Mouse (Mus musculus): ENCODE measurements at regions not wholly inside any gene's neighbourhood (a gene's known extent, or its start where the extent isn't known, plus 50 kb on each side); places are given as distances from the start of the nearest gene placed in this dataset.

GRCm38 (mm10) chr3:117265790-117266189 is 94.9 kb downstream of the Plppr4 start:
- no peaks in the 10 kb centered on the region for H3K9me3 ChIP-seq (ENCODE audit: control insufficient read depth, low read length)
- H3K9ac ChIP-seq (ENCODE audit: low read depth, low read length) = no peak overlapping the region
- 87% methylated on average over 9 of the region's 9 CpGs for WGBS
- H3K4me1 ChIP-seq (ENCODE audit: control insufficient read depth, insufficient read depth, low read length) = no peaks in the 10 kb centered on the region
- H3K27me3 ChIP-seq (replicated peaks; ENCODE audit: control insufficient read depth, insufficient read depth, low read length) = no peaks in the 10 kb centered on the region
- H3K4me3 ChIP-seq (ENCODE audit: low read length) = no peak overlapping the region
- no peak for ATAC-seq
- H3K27ac ChIP-seq (ENCODE audit: low read length) = no peak overlapping the region
- H3K4me2 ChIP-seq (ENCODE audit: low read depth, low read length) = no peak overlapping the region
- no peaks in the 10 kb centered on the region for H3K36me3 ChIP-seq (ENCODE audit: control insufficient read depth, insufficient read depth, low read length)

GRCm38 (mm10) chr3:117247833-117248232 is 112.8 kb downstream of the Plppr4 start:
- Histone ChIP-seq H3K27me3 (replicated peaks; ENCODE audit: control insufficient read depth, insufficient read depth, low read length) (no peaks in the 10 kb centered on the region), H3K4me1 (ENCODE audit: control insufficient read depth, insufficient read depth, low read length) (no peaks in the 10 kb centered on the region), H3K4me2 (ENCODE audit: low read depth, low read length) (no peak overlapping the region), H3K9me3 (ENCODE audit: control insufficient read depth, low read length) (no peaks in the 10 kb centered on the region), H3K9ac (ENCODE audit: low read depth, low read length) (no peak overlapping the region), H3K36me3 (ENCODE audit: control insufficient read depth, insufficient read depth, low read length) (no peaks in the 10 kb centered on the region), H3K27ac (ENCODE audit: low read length) (no peak overlapping the region), H3K4me3 (ENCODE audit: low read length) (no peak overlapping the region)
- no peak for ATAC-seq

GRCm38 (mm10) chr3:117241810-117242209 is 118.9 kb downstream of the Plppr4 start:
- Histone ChIP-seq H3K27me3 (replicated peaks; ENCODE audit: control insufficient read depth, insufficient read depth, low read length) (no peaks in the 10 kb centered on the region), H3K9me3 (ENCODE audit: control insufficient read depth, low read length) (no peaks in the 10 kb centered on the region), H3K36me3 (ENCODE audit: control insufficient read depth, insufficient read depth, low read length) (no peaks in the 10 kb centered on the region), H3K9ac (ENCODE audit: low read depth, low read length) (no peak overlapping the region), H3K4me1 (ENCODE audit: control insufficient read depth, insufficient read depth, low read length) (no peaks in the 10 kb centered on the region), H3K4me2 (ENCODE audit: low read depth, low read length) (no peak overlapping the region), H3K27ac (ENCODE audit: low read length) (no peak overlapping the region), H3K4me3 (ENCODE audit: low read length) (no peak overlapping the region)
- WGBS = 87% methylated on average over 6 of the region's 6 CpGs
- ATAC-seq = no peak

- no peaks in the 10 kb centered on the region for H3K9me3 ChIP-seq (ENCODE audit: control insufficient read depth, low read length)
- WGBS = 84% methylated on average over 3 of the region's 3 CpGs
- H3K4me3 ChIP-seq (ENCODE audit: low read length) = no peak overlapping the region
- ATAC-seq = no peak
- H3K4me2 ChIP-seq (ENCODE audit: low read depth, low read length) = no peak overlapping the region
- no peaks in the 10 kb centered on the region for H3K27me3 ChIP-seq (replicated peaks; ENCODE audit: control insufficient read depth, insufficient read depth, low read length)
- no peaks in the 10 kb centered on the region for H3K4me1 ChIP-seq (ENCODE audit: control insufficient read depth, insufficient read depth, low read length)
- no peaks in the 10 kb centered on the region for H3K36me3 ChIP-seq (ENCODE audit: control insufficient read depth, insufficient read depth, low read length)
- no peak overlapping the region for H3K9ac ChIP-seq (ENCODE audit: low read depth, low read length)
- no peak overlapping the region for H3K27ac ChIP-seq (ENCODE audit: low read length)
These were observed 134.1 kb downstream of the Plppr4 start for GRCm38 (mm10) chr3:117226616-117227015.

- H3K4me3 ChIP-seq (ENCODE audit: low read length) = no peak overlapping the region
- 73% methylated on average over 2 of the region's 2 CpGs for WGBS
- no peak overlapping the region for H3K27ac ChIP-seq (ENCODE audit: low read length)
- no peaks in the 10 kb centered on the region for H3K27me3 ChIP-seq (replicated peaks; ENCODE audit: control insufficient read depth, insufficient read depth, low read length)
- H3K36me3 ChIP-seq (ENCODE audit: control insufficient read depth, insufficient read depth, low read length) = no peaks in the 10 kb centered on the region
- H3K9me3 ChIP-seq (ENCODE audit: control insufficient read depth, low read length) = no peaks in the 10 kb centered on the region
- H3K9ac ChIP-seq (ENCODE audit: low read depth, low read length) = no peak overlapping the region
- H3K4me2 ChIP-seq (ENCODE audit: low read depth, low read length) = no peak overlapping the region
- no peak for ATAC-seq
- H3K4me1 ChIP-seq (ENCODE audit: control insufficient read depth, insufficient read depth, low read length) = no peaks in the 10 kb centered on the region
These were observed 135.6 kb downstream of the Plppr4 start for GRCm38 (mm10) chr3:117225041-117225440.

GRCm38 (mm10) chr3:117217952-117218351 is 142.7 kb downstream of the Plppr4 start:
- Histone ChIP-seq H3K4me2 (ENCODE audit: low read depth, low read length) (no peak overlapping the region), H3K27ac (ENCODE audit: low read length) (no peak overlapping the region), H3K4me3 (ENCODE audit: low read length) (no peak overlapping the region), H3K4me1 (ENCODE audit: control insufficient read depth, insufficient read depth, low read length) (no peaks in the 10 kb centered on the region), H3K9ac (ENCODE audit: low read depth, low read length) (no peak overlapping the region), H3K27me3 (replicated peaks; ENCODE audit: control insufficient read depth, insufficient read depth, low read length) (no peaks in the 10 kb centered on the region), H3K36me3 (ENCODE audit: control insufficient read depth, insufficient read depth, low read length) (no peaks in the 10 kb centered on the region), H3K9me3 (ENCODE audit: control insufficient read depth, low read length) (no peaks in the 10 kb centered on the region)
- ATAC-seq = no peak
- WGBS = 58% methylated on average over 1 of the region's 1 CpGs

GRCm38 (mm10) chr3:117191903-117192302 is 168.8 kb downstream of the Plppr4 start:
- Histone ChIP-seq H3K9me3 (ENCODE audit: control insufficient read depth, low read length) (no peaks in the 10 kb centered on the region), H3K4me1 (ENCODE audit: control insufficient read depth, insufficient read depth, low read length) (no peaks in the 10 kb centered on the region), H3K27me3 (replicated peaks; ENCODE audit: control insufficient read depth, insufficient read depth, low read length) (no peaks in the 10 kb centered on the region), H3K4me2 (ENCODE audit: low read depth, low read length) (no peak overlapping the region), H3K27ac (ENCODE audit: low read length) (no peak overlapping the region), H3K36me3 (ENCODE audit: control insufficient read depth, insufficient read depth, low read length) (no peaks in the 10 kb centered on the region), H3K4me3 (ENCODE audit: low read length) (no peak overlapping the region), H3K9ac (ENCODE audit: low read depth, low read length) (no peak overlapping the region)
- ATAC-seq = no peak
- WGBS = 81% methylated on average over 1 of the region's 1 CpGs

GRCm38 (mm10) chr3:117188782-117189500 is 171.7 kb downstream of the Plppr4 start:
- 55% methylated on average over 3 of the region's 3 CpGs for WGBS
- Histone ChIP-seq H3K27me3 (replicated peaks; ENCODE audit: control insufficient read depth, insufficient read depth, low read length) (no peaks in the 10 kb centered on the region), H3K4me2 (ENCODE audit: low read depth, low read length) (no peak overlapping the region), H3K4me1 (ENCODE audit: control insufficient read depth, insufficient read depth, low read length) (no peaks in the 10 kb centered on the region), H3K36me3 (ENCODE audit: control insufficient read depth, insufficient read depth, low read length) (no peaks in the 10 kb centered on the region), H3K9me3 (ENCODE audit: control insufficient read depth, low read length) (no peaks in the 10 kb centered on the region), H3K27ac (ENCODE audit: low read length) (no peak overlapping the region), H3K4me3 (ENCODE audit: low read length) (no peak overlapping the region), H3K9ac (ENCODE audit: low read depth, low read length) (no peak overlapping the region)
- ATAC-seq = no peak

GRCm38 (mm10) chr3:117183654-117184184 is 177.0 kb downstream of the Plppr4 start:
- Histone ChIP-seq H3K27ac (ENCODE audit: low read length) (no peak overlapping the region), H3K36me3 (ENCODE audit: control insufficient read depth, insufficient read depth, low read length) (no peaks in the 10 kb centered on the region), H3K4me2 (ENCODE audit: low read depth, low read length) (no peak overlapping the region), H3K27me3 (replicated peaks; ENCODE audit: control insufficient read depth, insufficient read depth, low read length) (no peaks in the 10 kb centered on the region), H3K4me3 (ENCODE audit: low read length) (no peak overlapping the region), H3K9me3 (ENCODE audit: control insufficient read depth, low read length) (no peaks in the 10 kb centered on the region), H3K4me1 (ENCODE audit: control insufficient read depth, insufficient read depth, low read length) (no peaks in the 10 kb centered on the region), H3K9ac (ENCODE audit: low read depth, low read length) (no peak overlapping the region)
- ATAC-seq = no peak
- 91% methylated on average over 4 of the region's 4 CpGs for WGBS

GRCm38 (mm10) chr3:117169740-117170139 is 190.9 kb downstream of the Plppr4 start:
- WGBS = 77% methylated on average over 2 of the region's 2 CpGs
- no peak for ATAC-seq
- H3K27ac ChIP-seq (ENCODE audit: low read length) = no peak overlapping the region
- no peaks in the 10 kb centered on the region for H3K36me3 ChIP-seq (ENCODE audit: control insufficient read depth, insufficient read depth, low read length)
- H3K4me2 ChIP-seq (ENCODE audit: low read depth, low read length) = no peak overlapping the region
- no peaks in the 10 kb centered on the region for H3K27me3 ChIP-seq (replicated peaks; ENCODE audit: control insufficient read depth, insufficient read depth, low read length)
- H3K9ac ChIP-seq (ENCODE audit: low read depth, low read length) = no peak overlapping the region
- no peak overlapping the region for H3K4me3 ChIP-seq (ENCODE audit: low read length)
- no peaks in the 10 kb centered on the region for H3K9me3 ChIP-seq (ENCODE audit: control insufficient read depth, low read length)
- no peaks in the 10 kb centered on the region for H3K4me1 ChIP-seq (ENCODE audit: control insufficient read depth, insufficient read depth, low read length)

All from intestine, embryonic 16.5 days (tissue).